Mouse (Mus musculus): ENCODE data around the gene Epb41l2. TPM values are rescaled to one million over a fixed set of nuclear protein-coding genes. Genes with fewer than 3 reads are reported as not detected.

The Epb41l2 gene
- polyA plus RNA-seq, 1 experiment from 2014 or later: 23.7 TPM

DNA sequence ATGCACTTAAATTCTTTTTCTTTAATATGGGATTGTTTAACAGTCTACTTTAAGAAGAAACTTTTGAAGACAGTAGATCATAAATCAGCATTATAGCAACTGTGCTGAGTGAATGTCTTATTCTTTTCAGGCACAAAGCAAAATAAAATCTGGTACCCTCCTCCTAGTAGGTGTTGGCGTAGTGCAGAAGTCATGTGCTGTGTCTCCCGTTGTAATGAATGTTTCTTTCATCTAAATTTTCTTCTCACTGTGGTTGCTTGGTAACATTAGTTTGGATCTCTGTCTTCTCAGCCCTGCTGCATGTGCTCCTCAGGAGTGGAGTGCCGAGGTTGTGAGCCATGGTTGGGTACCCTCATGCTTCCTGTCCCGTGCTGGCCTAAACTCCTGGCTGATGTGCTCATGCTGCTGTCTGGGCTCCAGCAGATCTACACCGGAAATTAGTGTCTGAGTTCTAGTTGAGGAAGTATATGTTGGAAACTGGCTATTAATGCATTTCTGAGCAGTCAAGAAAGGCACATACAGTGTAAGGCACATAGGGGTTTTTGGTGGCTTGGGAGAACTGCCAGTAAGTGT, 87.4 kb downstream of the Epb41l2 start:
- H3K4me2 ChIP-seq: no peak overlapping the region
- H3K9me3 ChIP-seq: no peaks in the 10 kb centered on the region
- no peak for ATAC-seq (ENCODE audit: low FRiP score)
- 64% methylated on average over 5 of the region's 5 CpGs for WGBS
- no peaks in the 10 kb centered on the region; the same call in 1 of the 2 replicates for H3K36me3 ChIP-seq
- H3K4me3 ChIP-seq: no peak overlapping the region
- no peak overlapping the region for H3K9ac ChIP-seq
- H3K27ac ChIP-seq: no peak overlapping the region
- peaks cover 10% of the 10 kb centered on the region; the same call in 1 of the 2 replicates for H3K4me1 ChIP-seq (replicated peaks)
- no peaks in the 10 kb centered on the region for H3K27me3 ChIP-seq

DNA sequence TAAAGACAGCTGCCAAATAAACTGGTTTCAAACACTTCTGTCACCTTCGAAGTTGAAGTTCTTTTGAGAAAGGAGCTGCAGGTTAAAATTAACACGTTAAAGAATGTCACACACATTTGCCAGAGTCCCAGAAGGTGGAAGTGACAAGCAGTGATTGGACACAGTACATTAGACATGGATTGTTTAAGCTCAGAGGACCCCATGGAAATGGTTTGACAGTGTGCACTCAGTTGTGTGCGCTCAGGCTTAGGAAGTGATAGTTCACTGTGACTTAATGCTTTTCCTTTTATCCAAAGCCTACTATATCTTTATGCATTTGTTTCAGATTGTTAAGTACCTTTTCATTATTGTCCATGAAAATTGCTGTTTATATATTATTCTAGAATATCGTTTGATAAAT, 89.1 kb downstream of the Epb41l2 start:
- H3K9ac ChIP-seq: no peak overlapping the region
- H3K4me3 ChIP-seq: no peak overlapping the region
- H3K36me3 ChIP-seq: no peaks in the 10 kb centered on the region; the same call in 1 of the 2 replicates
- 57% methylated on average over 4 of the region's 4 CpGs for WGBS
- H3K4me1 ChIP-seq (replicated peaks): peaks cover 10% of the 10 kb centered on the region; the same call in 1 of the 2 replicates
- no peaks in the 10 kb centered on the region for H3K27me3 ChIP-seq
- H3K9me3 ChIP-seq: no peaks in the 10 kb centered on the region
- ATAC-seq (ENCODE audit: low FRiP score): no peak
- no peak overlapping the region for H3K27ac ChIP-seq
- no peak overlapping the region for H3K4me2 ChIP-seq

DNA sequence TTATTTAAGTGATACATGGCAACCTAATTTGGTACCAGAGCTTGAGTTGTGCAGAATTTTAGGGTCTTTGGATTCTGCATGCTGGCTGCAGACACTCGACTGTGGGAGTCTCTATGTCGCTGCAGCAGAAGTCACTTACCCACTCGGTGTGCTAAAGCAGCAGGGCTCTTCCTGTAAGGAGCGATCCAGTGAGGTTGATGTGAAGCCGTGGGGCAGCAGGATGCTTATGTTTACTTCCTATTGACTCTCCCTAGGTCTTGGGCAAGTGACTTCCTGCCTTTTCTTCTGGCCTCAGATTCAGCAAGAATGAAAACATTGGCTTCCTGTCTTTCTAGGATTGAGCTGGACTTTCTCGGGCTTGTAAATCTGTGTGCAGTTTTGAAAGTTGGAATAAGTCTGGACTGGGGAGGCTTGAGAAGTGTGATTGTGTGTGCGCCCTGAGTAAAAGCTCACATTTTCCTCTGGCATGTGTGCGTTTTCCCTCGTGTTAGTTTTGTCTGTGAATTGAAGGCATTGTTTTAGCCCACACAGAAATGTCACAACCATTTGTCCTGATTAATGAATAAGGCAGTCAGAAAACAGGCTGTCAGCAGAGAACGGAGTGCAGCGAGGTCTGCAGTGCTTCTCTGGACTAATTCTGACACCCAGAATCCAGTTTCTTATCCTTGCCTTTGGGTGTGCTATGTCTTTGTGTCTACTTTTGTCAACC, 89.9 kb downstream of the Epb41l2 start:
- Histone ChIP-seq H3K4me1 (replicated peaks) (peaks cover 10% of the 10 kb centered on the region; the same call in 1 of the 2 replicates), H3K27me3 (no peaks in the 10 kb centered on the region), H3K9me3 (no peaks in the 10 kb centered on the region), H3K4me3 (no peak overlapping the region), H3K9ac (no peak overlapping the region), H3K36me3 (no peaks in the 10 kb centered on the region; the same call in 1 of the 2 replicates), H3K4me2 (no peak overlapping the region), H3K27ac (peak overlapping the region; percentile 48; the same call in 1 of the 2 replicates)
- WGBS: 45% methylated on average over 11 of the region's 11 CpGs
- no peak for ATAC-seq (ENCODE audit: low FRiP score)

DNA sequence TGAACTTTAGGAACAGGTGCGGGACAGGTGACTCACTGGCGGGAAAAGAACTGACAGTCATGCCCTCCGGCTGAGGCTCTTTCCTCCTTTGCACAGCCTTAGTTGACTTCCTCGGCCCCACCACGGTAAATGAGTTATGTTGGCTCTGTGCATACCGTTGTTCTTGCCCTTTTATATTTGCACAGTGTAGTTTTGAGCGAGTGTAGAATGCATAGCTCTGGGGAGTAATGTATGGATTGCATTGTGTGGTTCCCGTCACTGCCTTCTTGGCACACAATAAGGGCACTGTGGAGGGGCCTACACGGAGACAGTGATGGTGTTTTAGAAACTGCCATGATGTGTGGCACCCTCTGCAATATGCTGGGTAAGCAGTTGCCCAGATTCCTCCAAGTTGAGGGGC, 93.6 kb downstream of the Epb41l2 start:
- no peaks in the 10 kb centered on the region for H3K9me3 ChIP-seq
- H3K9ac ChIP-seq: no peak overlapping the region
- H3K4me1 ChIP-seq (replicated peaks): peaks cover 10% of the 10 kb centered on the region; the same call in 1 of the 2 replicates
- H3K27me3 ChIP-seq: no peaks in the 10 kb centered on the region
- H3K27ac ChIP-seq: no peak overlapping the region
- H3K36me3 ChIP-seq: no peaks in the 10 kb centered on the region
- WGBS: 61% methylated on average over 9 of the region's 9 CpGs
- H3K4me2 ChIP-seq: no peak overlapping the region
- ATAC-seq (ENCODE audit: low FRiP score): no peak
- H3K4me3 ChIP-seq: no peak overlapping the region

DNA sequence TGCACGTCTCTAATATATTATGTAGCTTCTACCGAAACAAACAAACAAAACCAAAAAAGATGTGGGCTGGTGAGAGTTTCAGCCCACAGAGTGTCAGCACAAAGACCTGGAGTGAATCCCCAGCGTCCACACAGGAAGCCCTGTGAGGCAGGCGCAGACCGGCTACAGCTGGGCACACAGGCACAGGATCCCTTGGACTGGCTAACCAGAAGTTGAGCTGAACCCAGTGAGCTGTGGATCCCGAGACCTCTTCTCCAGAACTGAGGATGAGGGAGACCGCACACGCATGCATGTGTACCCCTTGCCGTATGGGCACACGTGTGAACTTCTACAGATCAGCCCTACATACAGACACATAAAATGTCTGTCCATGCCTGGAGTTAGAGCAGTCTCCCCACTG, 94.2 kb downstream of the Epb41l2 start:
- H3K4me2 ChIP-seq: no peak overlapping the region
- peaks cover 10% of the 10 kb centered on the region; the same call in 1 of the 2 replicates for H3K4me1 ChIP-seq (replicated peaks)
- H3K36me3 ChIP-seq: no peaks in the 10 kb centered on the region
- no peaks in the 10 kb centered on the region for H3K9me3 ChIP-seq
- ATAC-seq (ENCODE audit: low FRiP score): no peak
- H3K27me3 ChIP-seq: no peaks in the 10 kb centered on the region
- no peak overlapping the region for H3K27ac ChIP-seq
- 94% methylated on average over 10 of the region's 10 CpGs for WGBS
- no peak overlapping the region for H3K9ac ChIP-seq
- H3K4me3 ChIP-seq: no peak overlapping the region

DNA sequence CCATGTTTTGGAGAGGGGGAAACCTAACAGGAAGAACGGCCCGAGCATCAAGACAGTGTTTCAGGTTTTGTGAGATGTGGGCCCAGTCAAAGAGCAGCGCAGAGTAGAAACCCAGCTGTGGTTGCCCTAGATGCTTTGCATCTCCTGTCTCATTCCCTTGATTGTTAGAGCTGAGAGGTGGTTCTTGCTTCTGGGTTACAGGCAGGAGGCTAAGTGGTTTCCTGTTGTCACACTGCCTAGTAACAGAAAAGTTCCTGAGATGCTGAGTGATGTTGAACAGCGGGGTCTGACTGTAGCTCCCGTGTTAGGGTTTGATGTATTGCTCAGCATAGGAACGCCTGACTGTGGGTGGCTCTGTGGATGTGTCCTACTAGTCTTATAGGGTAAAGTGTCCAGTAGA, 97.5 kb downstream of the Epb41l2 start:
- no peak overlapping the region for H3K9ac ChIP-seq
- no peak overlapping the region for H3K27ac ChIP-seq
- no peaks in the 10 kb centered on the region for H3K36me3 ChIP-seq
- 90% methylated on average over 6 of the region's 6 CpGs for WGBS
- H3K4me2 ChIP-seq: no peak overlapping the region
- no peaks in the 10 kb centered on the region for H3K27me3 ChIP-seq
- H3K4me1 ChIP-seq (replicated peaks): no peaks in the 10 kb centered on the region
- no peak overlapping the region for H3K4me3 ChIP-seq
- no peaks in the 10 kb centered on the region for H3K9me3 ChIP-seq
- ATAC-seq (ENCODE audit: low FRiP score): no peak

DNA sequence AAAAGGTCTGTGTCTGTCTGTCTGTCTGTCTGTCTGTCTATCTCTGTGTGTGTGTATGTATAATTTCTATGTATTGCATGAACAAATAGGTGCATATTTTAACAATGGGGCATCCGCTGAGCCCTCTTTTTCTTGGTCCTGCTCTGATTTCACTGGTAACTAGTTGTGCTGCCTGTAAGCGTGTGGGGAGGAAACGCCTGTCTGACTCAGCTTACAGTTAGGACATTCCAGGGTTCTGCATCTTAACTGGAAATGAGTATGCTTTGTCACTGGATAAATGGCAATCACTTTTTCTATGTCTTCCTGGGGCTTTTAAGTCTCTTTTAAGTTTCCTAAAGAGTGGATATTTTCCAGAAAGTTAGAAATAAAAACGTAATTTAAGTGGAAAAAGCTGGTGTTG, 98.4 kb downstream of the Epb41l2 start:
- no peak overlapping the region for H3K9ac ChIP-seq
- ATAC-seq (ENCODE audit: low FRiP score): no peak
- H3K9me3 ChIP-seq: no peaks in the 10 kb centered on the region
- no peak overlapping the region for H3K4me2 ChIP-seq
- H3K4me3 ChIP-seq: no peak overlapping the region
- H3K27me3 ChIP-seq: no peaks in the 10 kb centered on the region
- no peak overlapping the region for H3K27ac ChIP-seq
- WGBS: 88% methylated on average over 4 of the region's 4 CpGs
- no peaks in the 10 kb centered on the region for H3K36me3 ChIP-seq
- H3K4me1 ChIP-seq (replicated peaks): no peaks in the 10 kb centered on the region

DNA sequence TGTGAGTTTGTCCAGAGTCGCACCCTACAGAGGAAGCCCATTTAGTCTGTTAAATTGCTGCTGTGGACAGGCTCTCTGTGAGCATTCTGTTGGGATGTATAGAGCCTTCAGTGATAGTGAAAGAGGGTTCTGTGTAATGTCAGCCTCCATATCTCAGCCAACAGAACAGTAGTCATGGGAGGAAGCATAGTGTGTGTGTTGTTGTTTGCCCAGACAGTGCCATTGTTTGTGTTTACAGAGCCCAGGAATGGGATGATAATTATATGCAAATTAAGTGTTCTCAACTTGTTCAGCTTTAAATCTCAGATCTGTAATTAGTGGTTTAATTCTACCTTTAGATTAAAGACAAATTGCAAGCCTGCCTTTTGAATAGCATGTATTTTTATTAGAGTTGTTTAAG, 102.2 kb downstream of the Epb41l2 start:
- H3K36me3 ChIP-seq: no peaks in the 10 kb centered on the region
- no peaks in the 10 kb centered on the region for H3K9me3 ChIP-seq
- H3K9ac ChIP-seq: no peak overlapping the region
- no peak for ATAC-seq (ENCODE audit: low FRiP score)
- no peaks in the 10 kb centered on the region for H3K27me3 ChIP-seq
- no peak overlapping the region for H3K4me3 ChIP-seq
- H3K4me1 ChIP-seq (replicated peaks): no peaks in the 10 kb centered on the region
- WGBS: 82% methylated on average over 1 of the region's 1 CpGs
- H3K27ac ChIP-seq: no peak overlapping the region
- no peak overlapping the region for H3K4me2 ChIP-seq

DNA sequence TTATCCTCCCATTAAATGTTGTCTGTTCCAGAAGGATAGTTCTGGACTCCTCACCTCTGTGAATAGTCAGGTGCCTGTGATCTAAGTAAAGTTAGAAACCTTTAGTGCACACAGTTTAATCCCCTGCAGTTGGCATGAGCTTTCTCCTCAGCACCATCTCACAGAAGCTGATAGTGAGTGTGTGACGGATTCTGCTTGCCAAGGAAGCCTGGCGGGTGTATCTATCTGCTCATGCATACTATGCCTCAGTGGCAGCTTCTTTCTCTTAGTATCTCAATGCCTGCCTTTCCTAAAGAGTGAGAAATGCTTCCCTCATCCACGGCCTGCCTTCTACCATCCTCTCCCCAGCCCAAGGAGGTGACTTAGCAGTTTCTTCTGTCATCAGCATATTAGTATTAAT, 103.1 kb downstream of the Epb41l2 start:
- ATAC-seq (ENCODE audit: low FRiP score): no peak
- H3K27me3 ChIP-seq: no peaks in the 10 kb centered on the region
- no peak overlapping the region for H3K4me2 ChIP-seq
- H3K27ac ChIP-seq: no peak overlapping the region
- H3K4me1 ChIP-seq (replicated peaks): no peaks in the 10 kb centered on the region
- H3K4me3 ChIP-seq: no peak overlapping the region
- H3K9me3 ChIP-seq: no peaks in the 10 kb centered on the region
- 84% methylated on average over 3 of the region's 3 CpGs for WGBS
- H3K9ac ChIP-seq: no peak overlapping the region
- no peaks in the 10 kb centered on the region for H3K36me3 ChIP-seq

DNA sequence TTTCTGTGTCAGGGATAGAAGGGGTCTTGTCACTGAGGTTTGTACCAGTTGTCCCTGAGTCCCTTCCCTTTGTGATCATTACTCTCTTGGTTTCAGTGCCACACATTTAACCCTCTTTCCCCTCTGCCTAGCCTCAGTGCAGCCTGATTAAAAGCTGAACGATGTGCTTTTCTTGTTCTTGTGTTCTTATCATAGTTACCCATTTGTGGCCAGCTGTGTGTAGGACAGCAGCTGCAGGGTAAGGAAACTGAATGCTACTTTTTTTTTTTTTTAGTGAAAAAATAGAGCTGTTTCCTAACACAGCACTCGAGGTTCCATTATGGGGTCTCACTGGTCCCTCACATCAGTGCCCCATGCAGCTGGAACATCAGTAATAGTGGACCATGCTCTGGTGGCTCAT, 106.9 kb downstream of the Epb41l2 start:
- Histone ChIP-seq H3K9me3 (no peaks in the 10 kb centered on the region), H3K4me2 (no peak overlapping the region), H3K36me3 (peaks cover 3% of the 10 kb centered on the region; the same call in 1 of the 2 replicates), H3K4me1 (replicated peaks) (no peaks in the 10 kb centered on the region), H3K4me3 (no peak overlapping the region), H3K27me3 (no peaks in the 10 kb centered on the region), H3K27ac (no peak overlapping the region), H3K9ac (no peak overlapping the region)
- no peak for ATAC-seq (ENCODE audit: low FRiP score)
- 70% methylated on average over 2 of the region's 2 CpGs for WGBS

DNA sequence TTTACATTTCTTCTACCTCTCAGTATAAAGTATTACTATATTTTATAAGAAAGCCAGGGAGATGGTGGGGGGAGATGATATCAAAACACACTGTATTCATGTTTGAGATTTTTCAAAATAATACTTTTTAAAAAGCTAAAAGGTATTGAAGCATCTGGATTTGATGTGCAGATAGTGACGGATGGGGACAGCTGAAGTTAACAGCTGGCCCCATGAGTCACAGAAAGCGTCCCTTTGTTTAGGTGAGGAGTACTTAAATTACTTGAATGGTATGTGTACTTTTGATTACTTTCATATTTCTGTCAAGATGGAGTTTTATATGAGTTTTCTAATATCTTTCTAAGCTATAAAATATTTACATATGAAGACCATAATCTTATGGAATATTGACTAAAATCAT, 112.3 kb downstream of the Epb41l2 start:
- H3K36me3 ChIP-seq: peaks cover 8% of the 10 kb centered on the region

DNA sequence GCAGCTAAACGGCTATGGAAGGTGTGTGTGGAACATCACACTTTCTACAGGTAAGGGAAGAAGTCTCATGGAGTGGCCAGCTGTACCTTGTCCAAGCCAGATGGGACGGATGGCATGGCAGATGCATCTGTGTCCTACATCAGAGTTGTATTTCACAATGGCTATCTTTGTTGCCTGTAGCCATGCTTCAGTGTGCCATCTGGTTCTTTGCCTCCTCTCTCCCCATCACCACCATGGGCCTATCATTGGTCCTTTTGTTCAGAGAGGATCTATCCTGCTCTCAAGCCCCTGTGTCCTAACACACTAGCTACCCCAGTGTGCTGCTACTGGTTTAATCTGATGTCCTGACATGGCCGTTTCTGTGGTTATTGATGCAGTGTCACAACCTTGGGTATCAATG, 120.1 kb downstream of the Epb41l2 start:
- H3K9ac ChIP-seq: no peak overlapping the region
- no peaks in the 10 kb centered on the region for H3K9me3 ChIP-seq
- no peak overlapping the region for H3K27ac ChIP-seq
- no peak for ATAC-seq (ENCODE audit: low FRiP score)
- no peak overlapping the region for H3K4me3 ChIP-seq
- no peaks in the 10 kb centered on the region for H3K27me3 ChIP-seq
- H3K36me3 ChIP-seq: 0 out of 2 replicates have a peak, but pooled peaks cover 5% of the 10 kb centered on the region
- WGBS: 92% methylated on average over 3 of the region's 3 CpGs
- no peak overlapping the region for H3K4me2 ChIP-seq
- H3K4me1 ChIP-seq (replicated peaks): no peaks in the 10 kb centered on the region

More for the DNA sequence above, 112.3 kb downstream of the Epb41l2 start:
- no peak overlapping the region for H3K4me2 ChIP-seq
- no peaks in the 10 kb centered on the region for H3K27me3 ChIP-seq
- no peak overlapping the region for H3K4me3 ChIP-seq
- 80% methylated on average over 2 of the region's 2 CpGs for WGBS
- no peak overlapping the region for H3K9ac ChIP-seq
- no peaks in the 10 kb centered on the region for H3K9me3 ChIP-seq
- H3K4me1 ChIP-seq (replicated peaks): no peaks in the 10 kb centered on the region
- H3K27ac ChIP-seq: no peak overlapping the region
- ATAC-seq (ENCODE audit: low FRiP score): no peak

DNA sequence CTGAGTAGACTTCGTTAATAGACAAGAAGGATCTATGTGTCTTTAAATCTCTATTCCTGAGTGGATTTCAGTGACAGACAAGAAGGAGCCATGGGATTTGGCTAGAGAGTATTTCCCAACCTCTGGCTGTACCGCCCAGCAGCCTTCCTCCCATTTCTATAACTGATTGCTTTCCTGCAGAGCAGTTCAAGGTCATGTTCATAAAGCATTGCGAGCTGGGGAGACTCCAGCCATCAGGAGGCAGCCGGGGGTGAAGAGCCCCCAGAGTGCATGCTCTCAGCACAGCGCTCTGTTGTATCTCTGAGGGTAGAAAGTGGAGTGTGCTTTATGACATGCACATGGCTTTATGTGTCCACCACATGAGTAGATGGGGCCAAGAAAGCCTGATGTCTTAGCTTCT, 123.2 kb downstream of the Epb41l2 start:
- Histone ChIP-seq H3K4me1 (replicated peaks) (no peaks in the 10 kb centered on the region), H3K27me3 (no peaks in the 10 kb centered on the region), H3K9me3 (no peaks in the 10 kb centered on the region), H3K36me3 (0 out of 2 replicates have a peak, but pooled peaks cover 5% of the 10 kb centered on the region), H3K4me3 (no peak overlapping the region), H3K9ac (no peak overlapping the region), H3K27ac (no peak overlapping the region), H3K4me2 (no peak overlapping the region)
- no peak for ATAC-seq (ENCODE audit: low FRiP score)
- 67% methylated on average over 5 of the region's 5 CpGs for WGBS

All from hindbrain, embryonic 13.5 days (tissue).